Mouse (Mus musculus) heart, embryonic 15.5 days (tissue): Measurements from ENCODE around the gene Phf13. TPM values are rescaled to one million over a fixed set of nuclear protein-coding genes. Genes with fewer than 3 reads are reported as not detected.

Source experiments
- polyA plus RNA-seq: library from polyadenylated mRNA; unstranded; fragments of >200 nt; fragmentation: Nextera tagmentation; extraction: Ambion mirVana; gene quantifications from 2 replicates; pipeline ENCODE4 v1.2.1, GENCODE M21; 2015

Phf13 gene
- polyA plus RNA-seq, 1 experiment from 2014 or later = 15.2 TPM

Other genes starting within 250 kb of the Phf13 start
- 116 and 165 TPM in 2 replicates for gene Camta1, start 134.4 kb downstream of the Phf13 start, polyA plus RNA-seq
- 45.4 and 56.4 TPM in 2 replicates for gene Dnajc11, start 62.6 kb downstream of the Phf13 start, polyA plus RNA-seq
- 26.3 and 34.4 TPM in 2 replicates for gene Thap3, start 7.3 kb downstream of the Phf13 start, polyA plus RNA-seq
- 26.1 and 30.9 TPM in 2 replicates for gene Klhl21, start 12.5 kb upstream of the Phf13 start, polyA plus RNA-seq
- gene Zbtb48, start 31.4 kb upstream of the Phf13 start, polyA plus RNA-seq = 10.6 and 14.1 TPM in 2 replicates
- 0.25 and 0.46 TPM in 2 replicates for gene Tas1r1, start 42.3 kb upstream of the Phf13 start, polyA plus RNA-seq
- 13.9 and 20.7 TPM in 2 replicates for gene Nol9, start 43.1 kb upstream of the Phf13 start, polyA plus RNA-seq
- 11.1 and 14.1 TPM in 2 replicates for gene Plekhg5, start 76.2 kb upstream of the Phf13 start, polyA plus RNA-seq
- 0.94 and 1.6 TPM in 2 replicates for gene Tnfrsf25, start 119.7 kb upstream of the Phf13 start, polyA plus RNA-seq
- gene Espn, start 156.1 kb upstream of the Phf13 start, polyA plus RNA-seq = 0.93 and 2.1 TPM in 2 replicates
- 0.23 TPM in 1 of 2 replicates, not detected in the other for gene Hes2, start 162.6 kb upstream of the Phf13 start, polyA plus RNA-seq
- gene Acot7, start 181.9 kb upstream of the Phf13 start, polyA plus RNA-seq = 58.4 and 73.4 TPM in 2 replicates